Mouse (Mus musculus) thymus, adult 2 months (tissue): ENCODE data around the gene Nsf.

Experiments used
- CTCF ChIP-seq: fragments of 200-500 bp; IDR thresholded peaks from 2 replicates; pipeline ENCODE4 v1.5.1; 2012; ENCODE audit warnings: mild to moderate bottlenecking, control low read depth, low read length, moderate library complexity, borderline replicate concordance; ENCODE audit not compliant: control insufficient read depth, poor library complexity, insufficient read depth; ENCODE audit errors: extremely low read depth
- POLR2A ChIP-seq: fragments of 200-500 bp; IDR thresholded peaks from 2 replicates; pipeline ENCODE4 v1.6.1; 2012; ENCODE audit warnings: mild to moderate bottlenecking, low read length, control low read depth, moderate library complexity; ENCODE audit not compliant: control insufficient read depth, poor library complexity, insufficient read depth; ENCODE audit errors: extremely low read depth

- TF ChIP-seq CTCF (no peak), POLR2A (no peak)
Measured at GRCm38 (mm10) chr11:103789951-103790350, 163.9 kb downstream of the Nsf start.
